ENCODE assay signal across 26 mouse cellular contexts in genomic region chr13:3594311-3594710, GRCm38 (mm10). TPM values are rescaled to one million over a fixed set of nuclear protein-coding genes. Genes with fewer than 3 reads are reported as not detected.
DNase-seq lines count a peak whose midpoint lies in the region; ATAC-seq lines count a peak whose summit lies in the region.
"Had no signal": no experiment of that assay in that cellular context is flagged by ENCODE, and none has a peak within 500 bp of the region (broad histone marks: within the 10 kb centered on the region; RNA-seq: fewer than 3 reads in every experiment).

No protein-coding gene starts in this region.

- no peak overlapping the region for H3K4me3 ChIP-seq in kidney, embryonic 15.5 days (replicated peaks)
- no peak overlapping the region for H3K4me3 ChIP-seq in forebrain, embryonic 11.5 days (ENCODE audit: low read depth, low read length)
- H3K4me3 ChIP-seq: embryonic facial prominence, embryonic 10.5 days; embryonic facial prominence, embryonic 13.5 days; erythroblast, embryonic 14.5 days; forebrain, embryonic 13.5 days; heart, adult 2 months; hindbrain, embryonic 12.5 days; hindbrain, embryonic 15.5 days had no signal

- no peaks in the 10 kb centered on the region for H3K9me3 ChIP-seq in kidney, embryonic 15.5 days (replicated peaks)
- H3K9me3 ChIP-seq in forebrain, embryonic 11.5 days (ENCODE audit: control insufficient read depth, low read length): no peaks in the 10 kb centered on the region
- H3K9me3 ChIP-seq: embryonic facial prominence, embryonic 10.5 days; embryonic facial prominence, embryonic 13.5 days; forebrain, embryonic 13.5 days; hindbrain, embryonic 12.5 days; hindbrain, embryonic 15.5 days had no signal

- H3K27me3 ChIP-seq in kidney, embryonic 15.5 days: no peaks in the 10 kb centered on the region
- H3K27me3 ChIP-seq in forebrain, embryonic 11.5 days (ENCODE audit: control insufficient read depth, insufficient read depth, low read length): no peaks in the 10 kb centered on the region
- H3K27me3 ChIP-seq: embryonic facial prominence, embryonic 13.5 days; forebrain, embryonic 13.5 days; hindbrain, embryonic 12.5 days; hindbrain, embryonic 15.5 days had no signal

- ATAC-seq in kidney, embryonic 15.5 days (replicated peaks; ENCODE audit: low FRiP score): no peak
- no peak for ATAC-seq in forebrain, embryonic 11.5 days (replicated peaks; ENCODE audit: low FRiP score)
- ATAC-seq: CD4-positive, CD25-positive, alpha-beta regulatory T cell, adult 4 months; forebrain, embryonic 13.5 days; forebrain, embryonic 16.5 days had no signal

- H3K4me2 ChIP-seq in kidney, embryonic 15.5 days: no peak overlapping the region
- no peak overlapping the region for H3K4me2 ChIP-seq in forebrain, embryonic 11.5 days (ENCODE audit: low read depth, low read length, severe bottlenecking)
- H3K4me2 ChIP-seq: embryonic facial prominence, embryonic 13.5 days; forebrain, embryonic 13.5 days; heart, embryonic 11.5 days; hindbrain, embryonic 12.5 days; hindbrain, embryonic 15.5 days had no signal

- H3K9ac ChIP-seq in kidney, embryonic 15.5 days: no peak overlapping the region
- no peak overlapping the region for H3K9ac ChIP-seq in forebrain, embryonic 11.5 days (ENCODE audit: low read length)
- H3K9ac ChIP-seq: embryonic facial prominence, embryonic 13.5 days; forebrain, embryonic 13.5 days; hindbrain, embryonic 12.5 days; hindbrain, embryonic 15.5 days had no signal

- no peaks in the 10 kb centered on the region for H3K4me1 ChIP-seq in kidney, embryonic 15.5 days
- no peaks in the 10 kb centered on the region for H3K4me1 ChIP-seq in forebrain, embryonic 11.5 days (replicated peaks; ENCODE audit: control insufficient read depth, insufficient read depth, low read length)
- H3K4me1 ChIP-seq: embryonic facial prominence, embryonic 10.5 days; embryonic facial prominence, embryonic 13.5 days; forebrain, embryonic 13.5 days; hindbrain, embryonic 12.5 days; hindbrain, embryonic 15.5 days had no signal

- peak; percentile 53 for DNase-seq in kidney, adult 18-20 months
- DNase-seq in kidney, adult 9 months: peak; percentile 76
- peak; percentile 81 to 84 for DNase-seq in kidney, postnatal 25 days
- DNase-seq in heart, adult 9 months (ENCODE audit: low spot score in 2 of 2): no peak
- DNase-seq in forebrain, embryonic 11.5 days (ENCODE audit: low spot score): no peak
- DNase-seq in cerebellum, adult 18-20 months: no peak
- DNase-seq: adrenal gland, adult 2 months; adrenal gland, postnatal 14 days; cerebellum, adult 11 months; cerebellum, adult 8-10 months; cerebellum, postnatal 10 days; cerebellum, postnatal 36 days; embryo, embryonic 11 days; gastrocnemius, postnatal 10 days; gastrocnemius, postnatal 36 days; heart, adult 2 months had no signal

- 89% methylated on average over 1 of the region's 1 CpGs for WGBS in kidney, embryonic 15.5 days
- 89% methylated on average over 1 of the region's 1 CpGs for WGBS in forebrain, embryonic 11.5 days

- no peak overlapping the region for H3K27ac ChIP-seq in kidney, embryonic 15.5 days
- H3K27ac ChIP-seq in forebrain, embryonic 11.5 days (ENCODE audit: low read depth, low read length): no peak overlapping the region
- H3K27ac ChIP-seq: embryonic facial prominence, embryonic 10.5 days; embryonic facial prominence, embryonic 13.5 days; forebrain, embryonic 13.5 days; heart, adult 2 months; hindbrain, embryonic 12.5 days; hindbrain, embryonic 15.5 days had no signal

- peaks cover 69% of the 10 kb centered on the region for H3K36me3 ChIP-seq in kidney, embryonic 15.5 days
- peaks cover 3% of the 10 kb centered on the region; the same call in 1 of the 2 replicates for H3K36me3 ChIP-seq in forebrain, embryonic 11.5 days (ENCODE audit: control insufficient read depth, insufficient read depth, low read length)

RNA-seq across cellular contexts. Expression of gene Fam208b, which starts 16.6 kb away (rescaled TPM):
- polyA plus RNA-seq in kidney, embryonic 15.5 days (2015; fragmentation: Nextera tagmentation; extraction: Ambion mirVana): 14.0 and 16.7 TPM in 2 replicates
- 25.5 and 30.3 TPM in 2 replicates for polyA plus RNA-seq in forebrain, embryonic 11.5 days (2014; fragmentation: Nextera tagmentation; extraction: Ambion mirVana)

RNA-seq across cellular contexts. Expression of gene Asb13, which starts 39.5 kb away (rescaled TPM):
- polyA plus RNA-seq in kidney, embryonic 15.5 days (2015; fragmentation: Nextera tagmentation; extraction: Ambion mirVana): 14.4 and 15.0 TPM in 2 replicates
- 12.1 and 15.0 TPM in 2 replicates for polyA plus RNA-seq in forebrain, embryonic 11.5 days (2014; fragmentation: Nextera tagmentation; extraction: Ambion mirVana)

RNA-seq across cellular contexts. Expression of gene Gdi2, which starts 56.4 kb away (rescaled TPM):
- 423 and 427 TPM in 2 replicates for polyA plus RNA-seq in kidney, embryonic 15.5 days (2015; fragmentation: Nextera tagmentation; extraction: Ambion mirVana)
- 493 and 502 TPM in 2 replicates for polyA plus RNA-seq in forebrain, embryonic 11.5 days (2014; fragmentation: Nextera tagmentation; extraction: Ambion mirVana)

Comparison
In these comparisons a context has a peak if more than half of its experiments do, and no peak if none do; other contexts are left out.
1. DNase-seq: peak in kidney, adult 18-20 months (single experiment), kidney, adult 9 months (single experiment) and kidney, postnatal 25 days (2 of 2); none in heart, adult 9 months (0 of 2), forebrain, embryonic 11.5 days (single experiment) and cerebellum, adult 18-20 months (0 of 2).